Mouse (Mus musculus) stomach, postnatal 0 days (tissue): ENCODE measurements at regions not wholly inside any gene's neighbourhood (a gene's known extent, or its start where the extent isn't known, plus 50 kb on each side); places are given as distances from the start of the nearest gene placed in this dataset.

Experiments used
- CTCF ChIP-seq: IDR thresholded peaks from 2 replicates; pipeline ENCODE4 v1.5.1; 2016; ENCODE audit warnings: antibody characterized with exemption, low read depth, mild to moderate bottlenecking, moderate library complexity
- EP300 ChIP-seq: optimal IDR thresholded peaks from 2 replicates; pipeline ENCODE3; 2016; ENCODE audit warnings: antibody characterized with exemption

DNA sequence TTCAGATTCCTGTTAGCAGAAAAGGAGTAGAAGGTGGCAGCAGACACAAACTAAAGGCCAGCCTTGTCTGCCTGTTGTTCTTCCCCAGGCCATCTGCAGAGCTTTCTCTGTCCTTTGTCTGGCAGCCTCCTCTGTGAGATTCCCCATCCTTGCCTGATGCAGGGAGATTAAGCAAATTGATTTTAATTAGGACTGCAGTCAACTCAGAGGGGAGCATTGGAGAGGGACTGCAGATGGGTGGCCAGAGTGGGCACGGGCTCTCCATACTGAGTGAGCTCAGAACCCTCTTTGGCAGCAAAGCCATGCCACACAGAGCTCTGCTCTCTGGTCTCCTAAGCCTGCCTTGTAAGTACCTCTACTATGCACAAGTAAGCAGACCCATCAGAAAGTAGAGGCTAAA, 158.5 kb downstream of the Maf start:
- no peak for TF ChIP-seq CTCF
- TF ChIP-seq EP300, result no peak
